Mouse (Mus musculus): ENCODE measurements around the gene Phc2. TPM values are rescaled to one million over a fixed set of nuclear protein-coding genes. Genes with fewer than 3 reads are reported as not detected.

Gene Phc2
- polyA plus RNA-seq, 1 experiment: 69.9 TPM

- Histone ChIP-seq H3K4me1 (ENCODE audit: control insufficient read depth, insufficient read depth, low read length) (no peaks in the 10 kb centered on the region), H3K4me3 (ENCODE audit: insufficient read depth, low read length) (no peak overlapping the region), H3K27ac (ENCODE audit: insufficient read depth, low read length) (no peak overlapping the region)
- TF ChIP-seq CTCF (IDR thresholded peaks at IDR 0.05; ENCODE audit: borderline replicate concordance, insufficient read depth, low read length): no peak
- no peak for TF ChIP-seq POLR2A (IDR thresholded peaks at IDR 0.05; ENCODE audit: low read depth, low read length)
Observed at GRCm38 (mm10) chr4:128777593-128777992, 123.1 kb downstream of the Phc2 start.

DNA sequence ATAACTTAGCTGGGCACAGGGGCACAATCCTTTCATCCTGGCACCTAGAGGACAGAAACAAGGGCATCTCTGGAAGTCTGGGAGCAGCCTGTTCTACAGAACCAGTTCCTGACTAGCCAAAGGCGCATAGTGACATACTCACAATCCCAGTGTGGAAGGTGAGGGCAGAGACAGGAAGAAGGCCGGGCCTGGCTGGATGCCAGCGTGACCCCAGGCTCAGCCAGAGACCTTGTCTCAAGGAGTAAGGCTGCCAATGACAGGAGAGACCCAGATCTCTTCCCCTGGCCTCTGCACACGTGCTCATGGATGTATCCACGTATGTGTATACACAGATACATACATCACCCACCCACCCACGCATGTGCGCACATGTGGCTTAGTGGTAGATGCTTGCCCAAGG is 127.5 kb downstream of the Phc2 start:
- Histone ChIP-seq H3K4me1 (ENCODE audit: control insufficient read depth, insufficient read depth, low read length) (no peaks in the 10 kb centered on the region), H3K27ac (ENCODE audit: insufficient read depth, low read length) (no peak overlapping the region), H3K4me3 (ENCODE audit: insufficient read depth, low read length) (no peak overlapping the region)
- TF ChIP-seq POLR2A (IDR thresholded peaks at IDR 0.05; ENCODE audit: low read depth, low read length) (no peak), CTCF (IDR thresholded peaks at IDR 0.05; ENCODE audit: borderline replicate concordance, insufficient read depth, low read length) (no peak)

- Histone ChIP-seq H3K27ac (ENCODE audit: insufficient read depth, low read length) (no peak overlapping the region), H3K4me1 (ENCODE audit: control insufficient read depth, insufficient read depth, low read length) (no peaks in the 10 kb centered on the region), H3K4me3 (ENCODE audit: insufficient read depth, low read length) (no peak overlapping the region)
- TF ChIP-seq CTCF (IDR thresholded peaks at IDR 0.05; ENCODE audit: borderline replicate concordance, insufficient read depth, low read length) (no peak), POLR2A (IDR thresholded peaks at IDR 0.05; ENCODE audit: low read depth, low read length) (no peak)
Observed at GRCm38 (mm10) chr4:128782645-128783044, 128.1 kb downstream of the Phc2 start.

DNA sequence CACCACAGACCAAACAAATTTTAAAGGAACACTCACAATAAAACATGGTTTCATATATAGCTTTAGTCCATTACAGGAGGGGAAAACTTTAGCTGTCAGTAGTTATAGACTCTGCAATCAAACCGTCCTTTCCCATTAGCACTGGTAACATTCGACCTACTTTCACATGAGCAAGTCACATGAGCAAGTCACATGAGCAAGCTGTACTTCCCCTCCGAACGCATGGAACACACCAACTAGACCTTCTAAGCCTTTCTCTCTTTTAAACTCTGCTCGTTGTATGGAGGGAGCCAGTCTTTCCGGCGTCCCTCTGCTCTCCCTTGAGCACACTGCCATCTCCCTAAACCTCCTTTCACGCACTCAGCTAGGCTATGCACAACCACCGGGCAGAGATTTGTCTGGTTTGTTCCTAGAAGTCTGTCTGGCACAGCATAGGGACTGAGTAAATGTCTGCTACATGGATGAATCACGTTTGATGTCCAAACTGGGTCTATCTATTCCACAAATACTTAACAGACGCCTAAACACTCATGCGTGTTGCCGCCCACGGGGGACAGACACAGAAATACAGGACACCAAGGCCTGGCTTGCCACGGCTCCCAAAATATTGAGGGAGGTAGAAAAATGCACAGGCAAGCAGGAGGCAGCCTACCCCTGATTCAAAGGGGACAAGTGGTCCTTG is 130.6 kb downstream of the Phc2 start:
- Histone ChIP-seq H3K27ac (ENCODE audit: insufficient read depth, low read length) (no peak overlapping the region), H3K4me3 (ENCODE audit: insufficient read depth, low read length) (no peak overlapping the region), H3K4me1 (ENCODE audit: control insufficient read depth, insufficient read depth, low read length) (no peaks in the 10 kb centered on the region)
- no peak for TF ChIP-seq CTCF (IDR thresholded peaks at IDR 0.05; ENCODE audit: borderline replicate concordance, insufficient read depth, low read length)
- TF ChIP-seq POLR2A (IDR thresholded peaks at IDR 0.05; ENCODE audit: low read depth, low read length): no peak

GRCm38 (mm10) chr4:128785921-128786654 is 131.6 kb downstream of the Phc2 start:
- Histone ChIP-seq H3K27ac (ENCODE audit: insufficient read depth, low read length) (no peak overlapping the region), H3K4me1 (ENCODE audit: control insufficient read depth, insufficient read depth, low read length) (no peaks in the 10 kb centered on the region), H3K4me3 (ENCODE audit: insufficient read depth, low read length) (no peak overlapping the region)
- no peak for TF ChIP-seq POLR2A (IDR thresholded peaks at IDR 0.05; ENCODE audit: low read depth, low read length)
- no peak for TF ChIP-seq CTCF (IDR thresholded peaks at IDR 0.05; ENCODE audit: borderline replicate concordance, insufficient read depth, low read length)

GRCm38 (mm10) chr4:128787023-128787939 is 132.8 kb downstream of the Phc2 start:
- Histone ChIP-seq H3K27ac (ENCODE audit: insufficient read depth, low read length) (no peak overlapping the region), H3K4me1 (ENCODE audit: control insufficient read depth, insufficient read depth, low read length) (no peaks in the 10 kb centered on the region), H3K4me3 (ENCODE audit: insufficient read depth, low read length) (no peak overlapping the region)
- TF ChIP-seq CTCF (IDR thresholded peaks at IDR 0.05; ENCODE audit: borderline replicate concordance, insufficient read depth, low read length) (no peak), POLR2A (IDR thresholded peaks at IDR 0.05; ENCODE audit: low read depth, low read length) (no peak)

GRCm38 (mm10) chr4:128788108-128788507 is 133.6 kb downstream of the Phc2 start:
- Histone ChIP-seq H3K4me1 (ENCODE audit: control insufficient read depth, insufficient read depth, low read length) (no peaks in the 10 kb centered on the region), H3K27ac (ENCODE audit: insufficient read depth, low read length) (no peak overlapping the region), H3K4me3 (ENCODE audit: insufficient read depth, low read length) (no peak overlapping the region)
- TF ChIP-seq CTCF (IDR thresholded peaks at IDR 0.05; ENCODE audit: borderline replicate concordance, insufficient read depth, low read length) (no peak), POLR2A (IDR thresholded peaks at IDR 0.05; ENCODE audit: low read depth, low read length) (no peak)

DNA sequence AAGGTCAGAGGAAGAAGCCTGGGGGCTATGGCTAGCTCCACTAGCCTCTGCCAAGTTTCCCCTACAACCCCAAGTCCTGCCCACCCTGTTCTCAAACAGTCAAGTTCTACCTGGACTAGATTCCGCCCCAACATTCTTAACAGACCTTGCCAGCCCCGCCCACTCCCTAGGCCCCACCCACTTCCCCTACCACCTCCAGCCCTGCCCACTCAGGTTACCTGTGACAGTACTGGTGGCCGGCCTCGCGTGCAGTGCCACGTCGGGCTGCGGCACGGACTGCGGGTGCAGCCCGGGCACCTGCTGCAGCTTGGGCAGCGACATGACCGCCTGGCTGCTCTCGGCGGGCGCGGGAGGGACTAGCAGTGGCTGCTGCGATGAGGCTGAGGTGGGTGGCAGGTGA is 135.1 kb downstream of the Phc2 start:
- TF ChIP-seq POLR2A (IDR thresholded peaks at IDR 0.05; ENCODE audit: low read depth, low read length): no peak
- no peak for TF ChIP-seq CTCF (IDR thresholded peaks at IDR 0.05; ENCODE audit: borderline replicate concordance, insufficient read depth, low read length)
- Histone ChIP-seq H3K27ac (ENCODE audit: insufficient read depth, low read length) (no peak overlapping the region), H3K4me3 (ENCODE audit: insufficient read depth, low read length) (no peak overlapping the region), H3K4me1 (ENCODE audit: control insufficient read depth, insufficient read depth, low read length) (peaks cover 3% of the 10 kb centered on the region; the same call in 1 of the 2 replicates)

- TF ChIP-seq CTCF (IDR thresholded peaks at IDR 0.05; ENCODE audit: borderline replicate concordance, insufficient read depth, low read length) (no peak), POLR2A (IDR thresholded peaks at IDR 0.05; ENCODE audit: low read depth, low read length) (no peak)
- Histone ChIP-seq H3K27ac (ENCODE audit: insufficient read depth, low read length) (no peak overlapping the region), H3K4me3 (ENCODE audit: insufficient read depth, low read length) (no peak overlapping the region), H3K4me1 (ENCODE audit: control insufficient read depth, insufficient read depth, low read length) (peaks cover 3% of the 10 kb centered on the region; the same call in 1 of the 2 replicates)
Observed at GRCm38 (mm10) chr4:128793710-128794109, 139.2 kb downstream of the Phc2 start.
